Mouse (Mus musculus): ENCODE results near the gene Ugt2b38. TPM values are rescaled to one million over a fixed set of nuclear protein-coding genes. Genes with fewer than 3 reads are reported as not detected.
"Not testable (repeated sequence)": the region's sequence is repeated elsewhere in the genome, so short reads cannot be mapped to it uniquely, and the experiment has no call there.

Ugt2b38 gene
- polyA plus RNA-seq, 1 experiment: not detected

- Histone ChIP-seq H3K79me2 (ENCODE audit: control insufficient read depth, insufficient read depth) (no peaks in the 10 kb centered on the region), H3K36me3 (ENCODE audit: control insufficient read depth, insufficient read depth) (no peaks in the 10 kb centered on the region), H3ac (ENCODE audit: control insufficient read depth, insufficient read length, low read depth) (no peak overlapping the region), H3K4me3 (ENCODE audit: insufficient read depth, poor library complexity, severe bottlenecking) (no peak overlapping the region), H3K79me3 (ENCODE audit: low read depth) (no peaks in the 10 kb centered on the region), H3K27me3 (ENCODE audit: control insufficient read depth, insufficient read depth, insufficient read length) (no peaks in the 10 kb centered on the region)
- TF ChIP-seq USF1 (IDR thresholded peaks at IDR 0.05; ENCODE audit: low read depth) (no peak), MYOG (IDR thresholded peaks at IDR 0.05; ENCODE audit: control insufficient read depth, extremely low read depth, insufficient read length) (no peak), FOSL1 (IDR thresholded peaks at IDR 0.05; ENCODE audit: insufficient read depth, low read length, poor library complexity, severe bottlenecking) (no peak), CEBPB (IDR thresholded peaks at IDR 0.05; ENCODE audit: low read depth) (no peak), CTCF (IDR thresholded peaks at IDR 0.05; ENCODE audit: control insufficient read depth, insufficient read depth, insufficient read length) (no peak), MYOD1 (IDR thresholded peaks at IDR 0.05; ENCODE audit: control insufficient read depth, insufficient read length, low read depth) (no peak), MAX (IDR thresholded peaks at IDR 0.05) (no peak)
Observed at GRCm38 (mm10) chr5:87375874-87376383, 48.1 kb downstream of the Ugt2b38 start.

- no peaks in the 10 kb centered on the region for H3K79me2 ChIP-seq (ENCODE audit: control insufficient read depth, insufficient read depth)
- TF ChIP-seq MYOD1 (IDR thresholded peaks at IDR 0.05; ENCODE audit: control insufficient read depth, insufficient read length, low read depth) (no peak), MAX (IDR thresholded peaks at IDR 0.05) (no peak), CEBPB (IDR thresholded peaks at IDR 0.05; ENCODE audit: low read depth) (no peak), USF1 (IDR thresholded peaks at IDR 0.05; ENCODE audit: low read depth) (no peak), CTCF (IDR thresholded peaks at IDR 0.05; ENCODE audit: control insufficient read depth, insufficient read depth, insufficient read length) (no peak), FOSL1 (IDR thresholded peaks at IDR 0.05; ENCODE audit: insufficient read depth, low read length, poor library complexity, severe bottlenecking) (no peak), MYOG (IDR thresholded peaks at IDR 0.05; ENCODE audit: control insufficient read depth, extremely low read depth, insufficient read length) (no peak)
Observed at GRCm38 (mm10) chr5:87373502-87373863, 50.5 kb downstream of the Ugt2b38 start.

GRCm38 (mm10) chr5:87372788-87373501 lies 51.1 kb downstream of the Ugt2b38 start:
- H3K4me3 ChIP-seq (ENCODE audit: insufficient read depth, poor library complexity, severe bottlenecking); H3K36me3 ChIP-seq (ENCODE audit: control insufficient read depth, insufficient read depth); H3K79me2 ChIP-seq (ENCODE audit: control insufficient read depth, insufficient read depth); H3K79me3 ChIP-seq (ENCODE audit: low read depth); H3K27me3 ChIP-seq (ENCODE audit: control insufficient read depth, insufficient read depth, insufficient read length); H3ac ChIP-seq (ENCODE audit: control insufficient read depth, insufficient read length, low read depth): not testable (repeated sequence)

More at GRCm38 (mm10) chr5:87373502-87373863, 50.5 kb downstream of the Ugt2b38 start:
- H3K27me3 ChIP-seq (ENCODE audit: control insufficient read depth, insufficient read depth, insufficient read length): no peaks in the 10 kb centered on the region
- no peaks in the 10 kb centered on the region for H3K79me3 ChIP-seq (ENCODE audit: low read depth)
- H3K4me3 ChIP-seq (ENCODE audit: insufficient read depth, poor library complexity, severe bottlenecking): no peak overlapping the region
- no peaks in the 10 kb centered on the region for H3K36me3 ChIP-seq (ENCODE audit: control insufficient read depth, insufficient read depth)
- H3ac ChIP-seq (ENCODE audit: control insufficient read depth, insufficient read length, low read depth): no peak overlapping the region

Other genes with a start within 250 kb of the Ugt2b38 start
- gene Ugt2b37, start 169.4 kb downstream of the Ugt2b38 start, polyA plus RNA-seq (2012; fragmentation: generic; extraction: Trizol): not detected
- not detected for gene Ugt2a3, start 87.0 kb downstream of the Ugt2b38 start, polyA plus RNA-seq (2012; fragmentation: generic; extraction: Trizol)
- gene Ugt2a2, start 58.1 kb upstream of the Ugt2b38 start, polyA plus RNA-seq (2012; fragmentation: generic; extraction: Trizol): not detected
- not detected for gene Gm43638, start 62.6 kb upstream of the Ugt2b38 start, polyA plus RNA-seq (2012; fragmentation: generic; extraction: Trizol)
- gene Ugt2a1, start 66.7 kb upstream of the Ugt2b38 start, polyA plus RNA-seq (2012; fragmentation: generic; extraction: Trizol): not detected
- gene Sult1b1, start 114.0 kb upstream of the Ugt2b38 start, polyA plus RNA-seq (2012; fragmentation: generic; extraction: Trizol): not detected
- gene Sult1d1, start 144.8 kb upstream of the Ugt2b38 start, polyA plus RNA-seq (2012; fragmentation: generic; extraction: Trizol): not detected
- gene Sult1e1, start 167.4 kb upstream of the Ugt2b38 start, polyA plus RNA-seq (2012; fragmentation: generic; extraction: Trizol): not detected
- gene Csn1s1, start 242.0 kb upstream of the Ugt2b38 start, polyA plus RNA-seq (2012; fragmentation: generic; extraction: Trizol): not detected